Mouse (Mus musculus) layer of hippocampus, adult 2 months (tissue): ENCODE results near the gene Mpg. TPM values are rescaled to one million over a fixed set of nuclear protein-coding genes. Genes with fewer than 3 reads are reported as not detected.

Source experiments
- DNase-seq, 2 experiments: peaks; one replicate each; pipeline ENCODE4 v3.0.0; 2022; ENCODE audit warnings: low spot score in 2 of 2
- H3K27ac ChIP-seq: fragments of 200-600 bp; 2 replicates; pipeline ENCODE4 v1.8.1; 2022
- H3K4me3 ChIP-seq: fragments of 200-600 bp; 2 replicates; pipeline ENCODE4 v1.8.1; 2022; ENCODE audit warnings: mild to moderate bottlenecking
- CTCF ChIP-seq: fragments of 200-600 bp; conservative IDR thresholded peaks from 2 replicates; pipeline ENCODE4 v1.8.1; 2022; ENCODE audit warnings: antibody characterized with exemption, mild to moderate bottlenecking, moderate library complexity
- total RNA-seq, 2 experiments: library from RNA; stranded (reverse); gene quantifications; 2 replicates each; pipeline ENCODE4 v1.2.3; 2021

The Mpg gene
- total RNA-seq, 2 experiments from 2014 or later, result 15.6 to 20.5 TPM

DNA sequence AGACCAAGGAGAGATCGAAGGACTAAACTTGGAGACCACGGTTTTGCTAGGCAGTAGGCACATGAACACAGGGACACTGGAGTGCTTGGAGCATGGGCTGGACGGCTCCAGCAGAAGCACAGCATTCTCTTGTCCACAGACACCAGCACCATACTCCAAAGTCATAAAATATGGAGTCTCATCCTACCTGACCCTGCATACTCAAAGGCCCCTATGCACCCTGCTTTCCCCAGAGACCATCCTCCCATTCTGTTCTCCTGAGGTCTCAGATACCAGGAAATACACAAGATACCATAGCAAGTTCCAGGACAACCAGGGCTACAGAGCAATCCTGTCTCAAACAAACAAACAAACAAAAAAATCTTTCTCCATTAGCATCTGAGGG lies 11.1 kb downstream of the Mpg start:
- no peak for DNase-seq
- TF ChIP-seq CTCF, result no peak
- no peak overlapping the region for H3K4me3 ChIP-seq
- peak overlapping the region; percentile 82 for H3K27ac ChIP-seq

DNA sequence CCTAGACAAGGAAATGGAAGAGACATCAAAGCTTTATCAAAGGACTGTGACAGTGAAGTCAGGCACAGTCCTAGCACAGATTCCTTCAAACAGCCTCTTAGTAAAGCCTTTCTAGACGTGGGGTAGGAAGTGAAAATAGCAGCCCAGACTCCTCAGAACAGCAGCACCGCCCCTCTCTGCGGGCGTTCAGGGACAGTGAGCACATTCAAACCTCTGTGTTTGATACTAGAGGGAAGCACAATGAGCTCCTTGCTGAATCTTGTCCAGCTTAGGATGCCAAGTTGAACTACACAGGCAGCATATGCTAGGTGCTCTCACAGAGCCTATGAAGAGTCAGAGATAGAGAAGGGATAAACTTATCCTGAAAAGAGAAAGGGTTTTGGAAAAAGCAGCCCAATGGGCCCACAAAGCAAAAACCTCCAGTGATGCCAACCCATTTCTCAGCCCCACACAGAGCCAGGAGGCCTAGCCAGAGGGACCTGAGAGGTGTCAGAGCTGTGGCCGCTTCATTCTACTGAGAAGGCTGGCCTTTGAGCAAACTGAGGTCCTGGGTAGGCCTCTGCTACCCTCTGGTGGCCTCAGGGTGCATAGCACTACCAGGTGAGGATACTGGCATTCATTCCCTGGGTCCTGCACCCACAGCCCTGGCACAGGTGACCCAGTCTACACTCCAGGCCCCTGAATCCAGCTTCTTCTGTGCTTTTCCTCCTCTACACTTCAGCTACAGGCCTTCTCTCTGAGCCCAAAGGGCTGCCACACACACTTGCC lies 12.0 kb downstream of the Mpg start:
- Histone ChIP-seq H3K4me3 (no peak overlapping the region), H3K27ac (peak overlapping the region; percentile 82)
- TF ChIP-seq CTCF, result peak; percentile 100
- DNase-seq, result peak; percentile 59 to 81

DNA sequence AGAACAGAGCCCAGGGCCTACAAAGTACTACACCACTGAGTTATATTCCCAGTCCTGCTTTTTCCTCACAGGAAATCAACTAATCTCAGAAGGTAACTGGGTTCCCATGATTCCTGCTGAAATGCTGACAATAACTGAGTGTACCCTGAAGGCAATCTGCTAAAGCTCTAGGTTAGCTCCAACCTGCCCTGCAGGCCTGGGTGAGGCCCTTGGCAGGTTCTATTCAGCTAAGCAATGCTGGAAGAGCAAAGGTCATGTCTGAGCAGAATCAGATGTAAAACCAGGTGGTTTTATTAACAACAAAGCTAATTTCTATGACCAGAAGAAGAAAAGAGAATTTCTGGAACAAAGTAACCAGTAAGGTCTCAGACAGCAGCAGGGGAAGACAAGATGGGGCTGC lies 15.1 kb downstream of the Mpg start:
- DNase-seq, result no peak
- Histone ChIP-seq H3K4me3 (no peak overlapping the region), H3K27ac (no peak overlapping the region)
- no peak for TF ChIP-seq CTCF

DNA sequence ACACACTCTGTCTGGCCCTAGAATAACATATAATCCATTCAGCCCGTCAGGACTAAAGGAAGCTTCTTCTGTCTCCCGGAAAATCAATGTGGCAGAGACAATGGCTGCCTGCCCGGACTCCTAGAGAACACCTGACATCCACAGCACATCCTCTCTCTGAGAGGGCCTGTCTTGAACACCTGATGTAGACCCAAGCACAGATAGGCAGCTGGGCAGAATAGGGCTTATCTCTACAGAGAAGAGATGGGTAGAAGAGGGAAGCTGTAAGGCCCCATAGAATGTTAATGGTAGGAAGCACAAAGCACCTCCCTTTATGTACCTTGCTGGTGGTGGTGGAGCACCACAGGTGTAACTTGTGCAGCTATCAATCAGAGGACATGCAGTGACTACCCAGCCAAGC lies 15.9 kb downstream of the Mpg start:
- Histone ChIP-seq H3K27ac (no peak overlapping the region; the same call in 1 of the 2 replicates), H3K4me3 (no peak overlapping the region)
- DNase-seq, result no peak
- TF ChIP-seq CTCF, result no peak

DNA sequence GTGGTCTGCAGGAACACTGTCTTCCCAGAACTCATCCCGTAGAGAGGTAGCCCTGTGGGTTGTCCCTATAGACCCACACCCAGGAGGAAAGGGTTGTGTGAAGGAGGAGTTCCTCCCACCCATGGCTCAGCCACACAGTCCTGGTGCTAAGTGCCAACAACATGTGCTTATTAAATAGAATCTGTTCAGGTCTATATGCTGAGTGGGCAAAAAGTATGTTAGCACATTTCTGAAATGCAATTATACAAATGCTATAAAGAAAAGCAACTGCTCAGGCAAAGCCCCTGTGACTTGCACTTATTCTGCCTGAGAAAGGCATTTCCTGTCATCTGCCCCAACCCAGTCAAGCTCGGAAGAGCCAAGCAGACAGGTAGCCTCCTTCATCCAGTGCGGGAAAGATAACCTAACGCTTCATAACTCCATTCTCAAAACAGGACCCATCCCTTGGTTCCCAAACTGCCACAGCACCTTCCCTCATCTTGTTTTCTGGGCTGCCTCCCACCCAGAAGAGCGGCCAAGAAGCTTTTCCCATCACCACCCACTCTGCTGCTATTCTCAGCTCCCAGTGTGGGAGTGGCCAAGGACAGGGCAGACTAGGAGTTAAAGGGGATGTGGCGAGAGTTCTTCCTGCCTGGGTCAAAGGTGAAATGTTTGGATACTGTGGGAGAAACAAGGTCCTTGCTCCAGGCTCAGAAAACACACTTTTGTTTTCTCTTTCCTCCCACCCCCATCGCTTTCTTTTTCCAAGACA lies 17.1 kb downstream of the Mpg start:
- TF ChIP-seq CTCF, result no peak
- DNase-seq, result no peak
- H3K27ac ChIP-seq, result peak overlapping the region; percentile 66
- H3K4me3 ChIP-seq, result no peak overlapping the region

DNA sequence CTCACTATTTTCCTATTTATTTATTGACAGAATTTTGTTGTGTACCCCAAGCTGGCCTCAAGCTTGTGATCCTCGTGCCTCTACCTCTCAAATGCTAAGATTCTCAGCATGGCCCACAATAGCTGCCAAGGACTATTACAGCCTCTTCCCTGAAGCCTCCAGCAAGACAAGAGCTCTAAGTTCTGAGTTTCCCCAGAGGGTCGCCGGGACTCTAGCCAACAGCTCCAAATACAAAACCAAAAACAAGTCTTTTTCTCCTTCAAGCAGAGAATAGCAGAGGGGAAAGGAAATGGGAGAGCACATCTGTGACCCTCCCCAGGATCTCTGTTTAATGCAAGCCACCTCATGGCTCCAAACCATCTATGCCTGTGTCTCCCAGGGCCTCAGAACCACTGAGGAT lies 17.8 kb downstream of the Mpg start:
- DNase-seq, result no peak
- H3K4me3 ChIP-seq, result no peak overlapping the region
- peak overlapping the region; percentile 66 for H3K27ac ChIP-seq
- TF ChIP-seq CTCF, result no peak

DNA sequence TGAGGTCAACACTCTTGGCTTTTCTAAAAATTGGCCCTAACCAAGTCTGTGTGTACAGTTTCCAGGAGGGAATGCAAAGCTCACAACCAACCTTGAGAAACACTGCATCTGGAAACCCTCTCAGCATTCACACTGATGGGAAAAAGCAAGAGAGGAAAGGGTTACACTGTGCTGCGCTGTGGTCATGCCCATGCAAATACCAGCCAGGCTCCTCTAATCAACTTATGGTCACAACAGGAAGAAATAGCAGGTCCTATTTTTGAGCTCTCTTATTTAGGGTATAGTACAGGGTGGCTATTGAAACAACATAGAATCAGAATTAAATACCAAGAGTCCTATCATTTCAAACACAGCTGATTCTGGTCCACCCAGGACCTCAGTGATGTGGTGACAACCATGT lies 18.3 kb downstream of the Mpg start:
- TF ChIP-seq CTCF, result no peak
- peak overlapping the region; percentile 66 for H3K27ac ChIP-seq
- DNase-seq, result no peak
- no peak overlapping the region for H3K4me3 ChIP-seq

DNA sequence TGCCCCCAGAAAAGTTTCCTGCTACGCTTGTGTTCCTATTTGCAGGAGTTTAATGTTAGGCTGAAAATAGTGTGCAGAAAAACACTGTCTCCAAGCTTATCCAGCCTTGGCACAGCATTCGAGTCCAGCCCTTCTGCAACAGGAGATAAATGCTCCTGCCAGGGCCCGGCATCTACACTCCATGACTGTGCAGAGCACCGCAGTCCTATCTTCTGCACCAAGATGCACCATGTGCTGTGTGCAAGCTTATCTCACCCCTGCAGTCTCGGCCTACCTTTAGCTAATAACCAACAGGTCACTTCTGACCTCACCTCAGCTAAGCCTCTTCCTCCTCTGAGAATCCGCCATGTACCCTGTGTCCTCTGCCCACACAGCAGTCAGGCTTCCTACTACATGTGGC lies 19.3 kb downstream of the Mpg start:
- Histone ChIP-seq H3K4me3 (no peak overlapping the region), H3K27ac (no peak overlapping the region; the same call in 1 of the 2 replicates)
- no peak for DNase-seq
- no peak for TF ChIP-seq CTCF

DNA sequence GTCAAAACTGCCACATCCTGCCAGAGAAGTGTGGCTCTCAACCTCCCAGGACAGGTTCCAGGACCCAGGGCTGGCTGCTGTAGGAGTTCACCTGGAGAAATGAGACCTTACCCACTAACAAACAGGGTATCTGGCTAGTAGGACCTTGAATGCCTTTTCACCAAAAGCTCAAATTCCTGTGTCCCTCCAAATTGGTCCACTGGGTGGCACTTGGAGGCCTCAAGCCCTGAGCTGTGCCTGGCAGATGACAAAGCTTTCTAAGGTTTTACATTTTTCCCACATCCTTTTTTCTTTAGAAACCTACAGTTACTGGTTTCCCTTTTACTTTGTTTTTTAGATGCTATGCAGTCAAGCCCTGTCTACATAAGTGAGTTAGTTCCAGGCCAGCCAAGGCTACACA lies 20.8 kb downstream of the Mpg start:
- H3K27ac ChIP-seq, result no peak overlapping the region
- no peak for DNase-seq
- H3K4me3 ChIP-seq, result no peak overlapping the region
- TF ChIP-seq CTCF, result peak; percentile 64

DNA sequence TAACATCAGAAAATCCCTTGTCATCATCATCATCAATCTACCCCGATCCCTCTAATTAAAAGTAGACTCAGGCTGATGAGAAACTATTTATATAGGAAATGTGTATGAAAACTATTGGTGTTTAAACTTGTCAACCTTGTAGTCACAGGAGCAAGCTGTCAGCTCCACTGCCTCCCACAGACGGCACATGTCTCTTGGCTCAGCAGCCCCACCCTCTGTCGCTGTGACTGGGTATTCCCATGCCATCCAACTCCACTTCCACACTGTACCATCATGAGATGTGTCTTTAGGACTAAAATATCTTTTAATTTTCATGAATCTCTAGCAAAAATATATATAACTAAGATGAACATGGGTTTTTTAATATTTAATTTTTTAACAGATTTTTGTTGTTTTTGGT lies 22.0 kb downstream of the Mpg start:
- no peak overlapping the region for H3K4me3 ChIP-seq
- H3K27ac ChIP-seq, result peak overlapping the region; percentile 15; the same call in 1 of the 2 replicates
- TF ChIP-seq CTCF, result no peak; the same call in 1 of the 2 replicates
- peak in 1 of 2 experiments; percentile 61 for DNase-seq

DNA sequence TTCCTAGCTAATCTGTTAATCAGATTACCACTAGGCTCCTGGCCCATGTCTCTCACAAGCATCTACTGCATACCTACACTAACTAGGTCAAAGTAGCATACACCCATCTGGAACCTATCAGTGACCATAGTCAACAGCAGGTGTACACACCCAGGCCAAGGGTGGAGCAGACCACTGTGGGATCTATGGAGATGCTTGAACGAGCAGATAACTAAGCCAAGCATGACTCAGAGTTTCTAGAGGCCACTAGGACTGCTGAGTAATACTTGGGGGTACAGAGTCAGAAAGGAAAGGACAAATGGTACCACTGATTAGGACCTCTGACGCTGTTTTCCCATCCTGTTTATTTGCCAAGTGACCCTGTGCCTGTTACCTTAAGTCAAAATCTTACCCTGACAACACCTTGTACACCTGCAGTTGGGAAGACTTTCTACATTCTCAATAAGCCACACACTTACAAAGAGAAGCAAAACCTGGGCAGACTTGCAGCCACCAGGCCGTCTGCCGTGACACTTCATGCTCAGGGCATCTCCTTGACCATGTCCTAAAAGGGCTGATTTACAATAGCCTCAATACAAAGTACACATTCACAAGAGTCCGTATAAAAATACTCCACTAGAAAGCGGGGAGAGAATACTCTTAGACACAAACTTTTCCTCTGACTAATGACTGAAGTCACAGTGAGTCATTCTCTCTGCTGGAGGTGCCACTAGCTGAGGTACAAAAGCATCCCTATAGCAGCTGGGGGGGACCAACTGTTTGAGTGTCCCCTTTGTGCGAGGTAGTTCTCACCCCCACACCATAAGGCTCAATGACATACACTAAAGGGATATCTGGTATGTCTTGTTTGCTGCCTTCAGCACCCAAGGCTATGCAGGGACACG lies 24.8 kb downstream of the Mpg start:
- Histone ChIP-seq H3K27ac (no peak overlapping the region), H3K4me3 (no peak overlapping the region)
- TF ChIP-seq CTCF, result no peak
- no peak for DNase-seq

DNA sequence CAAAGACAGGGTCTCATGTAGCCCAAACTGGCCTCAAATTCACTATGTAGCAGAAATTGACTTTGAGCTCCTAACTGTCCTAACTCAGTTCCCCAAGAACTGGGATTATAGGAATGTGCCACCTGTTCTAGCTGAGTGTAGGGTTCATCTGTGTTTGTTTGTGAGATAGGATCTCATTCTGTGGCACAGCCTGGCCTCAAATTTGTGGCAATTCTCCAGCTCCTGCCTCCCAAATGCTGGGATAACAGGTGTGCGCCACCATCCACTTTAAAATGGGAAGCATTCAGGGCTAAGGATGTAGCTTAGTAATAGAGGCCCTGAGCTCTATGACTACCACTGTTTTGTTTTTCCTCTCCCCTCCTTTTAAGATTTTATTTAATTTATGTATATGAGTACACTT lies 26.8 kb downstream of the Mpg start:
- no peak overlapping the region for H3K27ac ChIP-seq
- DNase-seq, result no peak
- H3K4me3 ChIP-seq, result no peak overlapping the region
- no peak for TF ChIP-seq CTCF

DNA sequence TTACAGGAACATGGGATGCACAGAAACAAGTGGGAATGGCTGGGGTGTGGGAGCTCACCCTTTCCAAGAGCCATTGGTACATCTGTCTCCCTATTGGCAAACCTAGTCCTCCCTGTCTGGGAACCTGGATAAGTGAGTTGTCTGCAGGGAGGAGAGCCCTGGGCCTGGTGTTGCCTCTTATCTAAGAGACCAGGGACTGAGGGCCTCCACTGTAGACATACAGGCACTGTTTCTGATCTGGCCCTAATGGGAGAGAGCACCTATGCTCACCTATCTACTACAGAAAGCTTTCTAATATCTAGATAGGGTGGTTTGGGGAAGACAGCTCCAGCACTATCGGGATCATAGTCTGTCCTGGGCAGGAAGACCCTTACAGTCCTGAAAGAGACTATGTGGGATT lies 29.8 kb downstream of the Mpg start:
- Histone ChIP-seq H3K27ac (peak overlapping the region; percentile 47; the same call in 1 of the 2 replicates), H3K4me3 (no peak overlapping the region)
- TF ChIP-seq CTCF, result no peak
- no peak for DNase-seq
